Mouse (Mus musculus) bone marrow macrophage, adult 2 months (primary cell): ENCODE results near the gene Mfsd4b5. TPM values are rescaled to one million over a fixed set of nuclear protein-coding genes. Genes with fewer than 3 reads are reported as not detected.
A peak's percentile ranks its signal among the peaks of the same experiment; 100 is the strongest.
"Not testable (repeated sequence)": the region's sequence is repeated elsewhere in the genome, so short reads cannot be mapped to it uniquely, and the experiment has no call there.

Source experiments
- H3K27ac ChIP-seq: 2 replicates; pipeline ENCODE4 v1.5.1; 2012; ENCODE audit warnings: low read depth, low read length; ENCODE audit not compliant: insufficient read depth
- H3K4me1 ChIP-seq: 2 replicates; pipeline ENCODE4 v1.6.1; 2012; ENCODE audit warnings: low read length; ENCODE audit not compliant: control insufficient read depth, insufficient read depth
- H3K4me3 ChIP-seq: 2 replicates; pipeline ENCODE4 v1.5.1; 2012; ENCODE audit warnings: mild to moderate bottlenecking, low read length, moderate library complexity; ENCODE audit not compliant: insufficient read depth
- CTCF ChIP-seq: IDR thresholded peaks from 2 replicates; pipeline ENCODE4 v1.5.1; 2012; ENCODE audit warnings: low read depth, mild to moderate bottlenecking, low read length, moderate library complexity
- POLR2A ChIP-seq: IDR thresholded peaks from 2 replicates; pipeline ENCODE4 v1.6.1; 2012; ENCODE audit warnings: mild to moderate bottlenecking, low read depth, low read length, borderline replicate concordance
- polyA plus RNA-seq: library from polyadenylated mRNA; stranded (reverse); fragments of >200 nt; gene quantifications from 2 replicates; pipeline ENCODE4 v1.2.4, GENCODE M21; 2012; ENCODE audit not compliant: missing spikeins, insufficient read depth, insufficient read length

Mfsd4b5 gene
- polyA plus RNA-seq, 1 experiment, result not detected

DNA sequence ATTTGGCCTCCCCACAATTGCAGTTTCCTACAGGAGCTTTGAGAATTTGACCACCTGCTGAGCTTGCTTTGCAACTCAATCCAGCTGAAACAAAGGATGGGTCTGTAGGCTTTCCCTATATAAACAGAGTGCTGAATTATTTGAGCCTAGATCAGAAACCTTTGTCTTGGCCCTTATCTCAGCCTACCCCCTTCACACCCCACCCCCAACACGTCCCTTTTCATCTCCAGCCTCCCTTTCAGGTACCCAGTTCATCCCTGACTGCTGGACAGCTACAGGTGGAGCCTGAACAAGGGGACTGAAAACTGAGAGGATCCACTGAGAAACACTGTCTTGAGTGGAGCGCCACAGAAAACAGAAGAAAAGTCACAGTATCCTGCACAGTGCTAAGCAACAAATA, 10.7 kb downstream of the Mfsd4b5 start:
- no peak overlapping the region for H3K27ac ChIP-seq
- TF ChIP-seq POLR2A, result no peak
- no peak for TF ChIP-seq CTCF
- no peak overlapping the region for H3K4me3 ChIP-seq
- no peaks in the 10 kb centered on the region for H3K4me1 ChIP-seq

DNA sequence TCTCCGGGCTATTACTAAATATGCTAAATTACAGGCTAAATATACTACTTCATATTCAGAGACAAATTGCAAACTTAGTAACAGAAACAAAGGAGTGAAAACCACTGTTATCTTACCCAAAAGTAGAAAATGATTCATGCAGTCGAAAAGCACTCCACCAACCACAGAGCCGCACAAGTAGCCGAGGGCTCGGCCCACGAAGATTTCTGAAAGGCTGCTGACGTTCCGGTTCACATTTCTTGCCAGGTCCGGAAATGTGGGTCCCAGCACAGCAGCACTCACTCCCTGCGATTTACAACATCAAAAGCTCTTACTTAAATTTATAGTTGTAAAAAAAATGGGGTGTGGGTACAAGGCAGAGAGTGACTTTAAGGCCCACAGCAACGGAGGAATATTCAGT, 11.5 kb downstream of the Mfsd4b5 start:
- H3K27ac ChIP-seq, result no peak overlapping the region
- no peaks in the 10 kb centered on the region for H3K4me1 ChIP-seq
- no peak overlapping the region for H3K4me3 ChIP-seq
- no peak for TF ChIP-seq POLR2A
- no peak for TF ChIP-seq CTCF

DNA sequence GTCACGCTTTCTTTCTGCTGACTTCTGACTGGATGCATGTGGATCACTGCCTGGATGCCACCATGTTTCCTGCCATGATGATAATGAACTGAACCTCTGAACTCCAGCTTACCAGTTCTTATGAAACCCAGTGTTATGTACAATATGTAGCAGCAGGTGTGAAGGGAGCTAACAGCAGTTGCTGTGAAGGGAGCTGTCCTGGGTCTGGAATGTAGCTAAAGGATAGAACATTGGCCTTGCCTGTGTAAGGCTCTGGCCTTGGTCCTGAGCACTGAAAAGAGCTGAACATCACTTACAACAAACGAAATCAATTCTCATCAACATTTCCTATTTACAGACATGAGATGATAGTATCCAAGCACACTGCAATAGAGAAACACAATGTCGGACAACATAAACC, 18.9 kb downstream of the Mfsd4b5 start:
- Histone ChIP-seq H3K4me3 (no peak overlapping the region), H3K4me1 (no peaks in the 10 kb centered on the region), H3K27ac (no peak overlapping the region)
- TF ChIP-seq POLR2A, result no peak
- no peak for TF ChIP-seq CTCF

DNA sequence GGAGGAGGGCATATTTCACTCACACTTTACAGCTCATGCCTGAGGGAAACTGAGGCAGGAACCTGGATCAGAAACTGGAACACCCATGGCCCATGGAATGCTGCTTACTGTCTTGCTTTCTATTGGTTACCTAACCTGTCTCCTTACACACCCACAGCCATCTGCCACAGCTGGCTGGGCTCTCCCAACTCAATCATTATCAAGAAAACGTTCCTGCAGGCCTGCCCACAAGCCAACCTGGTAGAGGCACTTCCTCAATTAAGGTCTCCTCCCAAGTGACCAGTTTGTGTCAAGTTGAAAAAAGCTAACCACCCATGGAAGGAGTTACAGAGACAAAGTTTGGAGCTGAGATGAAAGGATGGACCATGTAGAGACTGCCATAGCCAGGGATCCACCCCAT, 24.5 kb downstream of the Mfsd4b5 start:
- Histone ChIP-seq H3K4me3 (no peak overlapping the region), H3K4me1 (peaks cover 22% of the 10 kb centered on the region), H3K27ac (no peak overlapping the region)
- no peak for TF ChIP-seq POLR2A
- no peak for TF ChIP-seq CTCF

DNA sequence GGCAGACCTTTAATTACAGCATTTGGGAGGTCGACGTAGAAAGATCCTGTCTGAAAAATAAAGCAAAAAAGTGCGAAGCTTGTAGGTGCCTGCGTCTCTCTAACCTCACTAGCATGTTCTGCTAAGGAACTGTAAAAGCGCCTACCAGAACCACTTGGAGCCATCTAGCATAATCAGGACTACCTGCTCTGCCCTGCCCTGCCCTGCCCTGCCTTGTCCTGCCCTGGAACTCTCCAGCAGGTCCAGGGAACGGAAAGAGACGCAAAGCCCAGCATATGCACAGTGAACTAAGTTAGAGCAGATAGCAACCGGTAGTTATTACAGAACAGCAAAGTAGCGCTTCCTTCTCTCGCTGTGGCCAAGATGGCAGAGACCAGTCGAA, 26.0 kb downstream of the Mfsd4b5 start:
- peaks cover 22% of the 10 kb centered on the region for H3K4me1 ChIP-seq
- no peak overlapping the region for H3K27ac ChIP-seq
- H3K4me3 ChIP-seq, result no peak overlapping the region
- TF ChIP-seq CTCF (no peak; the same call in none of the 2 replicates), POLR2A (no peak)

DNA sequence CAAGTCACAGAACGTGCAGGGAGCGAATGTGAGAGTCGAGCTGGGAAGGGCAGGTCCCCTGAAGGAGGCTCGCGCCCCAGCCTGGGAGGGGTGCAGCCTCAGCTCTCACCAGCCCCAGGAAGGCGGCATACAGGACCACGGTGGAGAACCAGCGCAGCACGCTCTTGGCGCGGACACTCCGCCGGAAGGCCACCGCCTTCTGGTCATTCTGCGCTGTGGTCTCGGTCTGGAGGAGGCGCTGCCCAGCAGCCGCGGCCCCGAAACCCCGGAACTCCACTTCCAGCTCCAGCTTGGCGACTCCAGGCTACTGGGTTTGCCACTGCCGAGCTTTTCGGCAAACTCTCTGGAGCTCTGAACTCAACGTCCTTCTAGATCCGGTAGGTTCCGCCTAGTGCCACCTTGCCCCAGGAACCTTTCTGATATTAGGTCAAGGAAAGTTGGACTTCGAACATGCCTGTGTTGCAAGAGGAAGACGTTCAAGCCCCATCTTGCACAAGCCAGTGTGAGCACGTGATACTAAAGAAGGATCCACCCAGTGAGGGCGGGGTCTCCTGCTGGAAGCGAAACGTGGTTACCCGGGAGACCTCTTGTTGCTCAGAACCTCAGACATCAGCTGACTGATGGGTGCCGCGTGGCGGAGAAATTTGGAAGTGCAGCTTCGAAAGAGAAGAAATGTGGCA, 26.5 kb downstream of the Mfsd4b5 start, which contains the start of gene Mfsd4b3:
Mfsd4b3 (minus strand) TSS at position 393 of the 680 bp plus-strand sequence.
- TF ChIP-seq POLR2A (peak; percentile 73; the same call in 1 of the 2 replicates), CTCF (peak; percentile 51)
- H3K4me3 ChIP-seq, result peak within 1 kb of the TSS; percentile 65
- H3K27ac ChIP-seq, result peak within 1 kb of the TSS; percentile 90
- H3K4me1 ChIP-seq, result peaks cover 22% of the 10 kb centered on the region

DNA sequence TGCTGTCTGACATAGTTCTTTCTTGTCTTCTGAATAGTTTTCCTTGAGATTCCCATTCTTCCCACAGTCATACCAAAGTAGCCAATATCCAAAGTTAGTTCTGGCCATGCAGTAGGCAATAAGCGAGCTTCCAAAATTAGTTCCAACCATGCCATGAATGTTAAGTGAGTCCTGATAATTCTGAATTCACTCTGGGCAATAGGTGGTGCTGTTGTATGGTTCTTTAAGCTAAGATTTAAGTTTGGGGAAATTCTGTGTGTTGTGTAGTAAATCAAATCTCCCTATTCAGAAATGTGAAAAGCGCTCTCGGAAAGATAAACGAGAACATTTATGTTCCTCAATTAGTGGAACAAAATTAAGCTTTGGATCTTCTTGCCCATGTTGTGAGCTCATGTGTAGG, 28.2 kb downstream of the Mfsd4b5 start:
- H3K27ac ChIP-seq, result peak overlapping the region; percentile 37
- TF ChIP-seq POLR2A (no peak), CTCF (no peak)
- peaks cover 24% of the 10 kb centered on the region for H3K4me1 ChIP-seq
- no peak overlapping the region for H3K4me3 ChIP-seq

DNA sequence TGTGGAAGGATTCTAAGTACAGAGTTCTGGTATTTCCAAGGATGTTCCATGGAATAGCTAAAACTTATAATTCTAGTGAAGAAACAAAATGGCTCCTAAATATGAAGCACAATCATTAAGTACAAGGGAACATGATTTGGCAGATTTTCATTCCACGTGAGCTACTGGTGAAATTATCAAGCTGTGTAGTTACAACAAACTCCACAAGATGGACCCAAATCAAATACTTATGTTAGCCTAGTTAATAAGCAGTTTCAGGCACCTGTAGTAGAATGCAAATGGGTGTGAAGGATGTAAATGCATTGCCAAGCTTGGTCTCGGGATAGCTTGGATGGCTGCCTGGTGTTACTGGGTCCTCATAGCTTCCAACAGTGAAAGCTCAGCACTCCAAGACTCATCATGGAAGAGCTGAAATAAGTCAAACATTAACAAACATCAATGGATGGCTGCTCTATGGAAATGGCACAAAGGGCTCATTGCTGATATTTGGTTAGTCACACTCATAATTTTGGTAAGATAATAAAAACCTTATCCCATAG, 30.0 kb downstream of the Mfsd4b5 start:
- Histone ChIP-seq H3K27ac (no peak overlapping the region), H3K4me3 (no peak overlapping the region), H3K4me1 (peaks cover 24% of the 10 kb centered on the region)
- no peak for TF ChIP-seq CTCF

DNA sequence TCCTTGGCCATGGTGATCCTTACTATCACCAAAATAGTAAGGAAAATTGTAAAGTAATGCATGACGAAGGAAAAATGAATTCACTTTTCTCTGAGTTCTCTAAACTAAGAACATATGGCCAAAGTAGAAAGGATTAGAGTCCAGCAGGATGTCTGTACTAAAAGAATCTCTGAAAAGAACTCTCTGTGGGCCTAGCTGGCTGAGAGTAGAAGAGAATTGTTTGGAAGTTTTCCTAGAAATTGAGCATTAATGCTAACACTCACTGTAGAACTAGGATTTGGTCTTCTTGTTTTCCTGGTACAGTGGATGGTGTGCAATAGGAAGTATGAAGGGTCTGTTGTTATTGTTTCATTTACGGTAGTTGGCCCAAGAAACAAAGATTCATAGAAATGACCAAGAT, 31.3 kb downstream of the Mfsd4b5 start:
- Histone ChIP-seq H3K27ac (no peak overlapping the region), H3K4me1 (peaks cover 22% of the 10 kb centered on the region), H3K4me3 (no peak overlapping the region)
- no peak for TF ChIP-seq CTCF
- TF ChIP-seq POLR2A, result no peak

DNA sequence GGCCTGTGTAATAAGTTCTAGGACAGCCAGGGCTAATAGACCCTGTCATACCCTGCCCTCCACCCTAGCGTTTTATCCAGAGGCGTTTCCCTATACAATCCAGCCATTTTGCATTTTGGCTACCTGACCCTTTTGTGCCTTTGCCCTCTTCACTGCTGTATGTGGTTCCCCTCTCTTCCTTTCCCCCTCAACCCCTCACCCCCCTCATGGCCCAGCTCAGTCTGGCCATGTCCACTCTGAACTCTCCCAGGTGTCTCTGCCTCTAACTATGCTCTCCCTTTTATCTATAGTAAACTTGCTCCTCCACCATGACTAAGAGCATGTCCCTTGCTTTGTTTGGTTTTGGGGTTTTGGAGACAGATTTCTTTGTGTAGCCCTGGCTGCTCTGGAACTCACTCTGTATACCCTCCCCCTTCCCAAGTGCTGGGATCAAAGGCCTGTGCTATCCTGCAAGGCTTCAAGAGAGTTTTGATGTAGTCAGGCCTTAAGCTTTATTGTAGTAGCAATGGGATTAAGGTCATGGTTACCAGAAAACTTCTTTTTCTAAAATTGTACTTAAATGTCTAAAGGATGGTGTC, 37.0 kb downstream of the Mfsd4b5 start:
- Histone ChIP-seq H3K4me3 (no peak overlapping the region), H3K4me1 (no peaks in the 10 kb centered on the region), H3K27ac (no peak overlapping the region)
- TF ChIP-seq POLR2A (no peak), CTCF (no peak)

DNA sequence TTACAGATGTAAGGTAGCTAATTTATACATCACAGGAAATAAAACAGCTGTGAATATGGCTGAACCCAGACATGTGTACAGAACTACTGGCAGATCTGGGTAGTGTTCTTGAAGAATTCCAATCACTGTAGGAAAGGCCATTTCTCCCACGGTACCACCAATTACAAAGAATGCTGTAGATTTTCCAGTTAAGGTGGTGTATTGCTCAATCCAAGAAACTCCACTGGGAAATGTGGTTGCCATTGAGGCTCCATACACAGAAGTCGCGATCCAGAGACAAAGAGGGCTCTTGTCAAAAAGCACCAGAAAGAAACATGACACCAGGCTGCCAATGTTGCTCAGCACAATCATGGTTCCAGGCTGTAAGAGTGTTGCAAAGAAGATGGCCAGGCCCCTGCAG, 39.3 kb downstream of the Mfsd4b5 start:
- H3K4me1 ChIP-seq, H3K27ac ChIP-seq, H3K4me3 ChIP-seq: not testable (repeated sequence)
